Mouse (Mus musculus): ENCODE data around the gene Hk1. TPM values are rescaled to one million over a fixed set of nuclear protein-coding genes. Genes with fewer than 3 reads are reported as not detected.

Hk1 gene
- 100 to 1,000 TPM in 1 of 3 experiments, 10 to 100 TPM in 2; 64.3 to 101 (median 74.8) TPM for polyA plus RNA-seq (2017; shearing (Covaris generic))

DNA sequence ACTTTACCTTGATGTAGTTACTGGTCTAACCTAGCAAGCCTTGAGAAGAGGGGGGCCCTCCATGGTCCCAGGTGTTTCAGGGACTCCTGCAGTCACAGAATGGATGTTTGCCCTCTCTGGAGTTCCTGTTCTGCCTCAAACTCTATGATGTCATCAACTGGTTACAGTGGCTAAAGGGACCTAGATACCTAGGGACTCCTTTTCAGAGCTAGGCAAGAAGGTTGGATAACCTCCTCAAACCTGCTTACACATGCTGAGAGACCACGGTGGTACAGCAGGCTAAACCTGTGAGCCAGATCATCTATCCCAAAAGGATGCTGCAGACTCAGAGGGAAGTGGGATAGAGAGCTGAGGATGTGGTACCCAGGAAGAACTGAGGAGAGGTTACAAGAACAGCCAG, at the start of gene Hk1:
Gene Hk1, minus strand, starts transcription at position 101 of the 400 bp plus-strand sequence.
- no peak for ATAC-seq

DNA sequence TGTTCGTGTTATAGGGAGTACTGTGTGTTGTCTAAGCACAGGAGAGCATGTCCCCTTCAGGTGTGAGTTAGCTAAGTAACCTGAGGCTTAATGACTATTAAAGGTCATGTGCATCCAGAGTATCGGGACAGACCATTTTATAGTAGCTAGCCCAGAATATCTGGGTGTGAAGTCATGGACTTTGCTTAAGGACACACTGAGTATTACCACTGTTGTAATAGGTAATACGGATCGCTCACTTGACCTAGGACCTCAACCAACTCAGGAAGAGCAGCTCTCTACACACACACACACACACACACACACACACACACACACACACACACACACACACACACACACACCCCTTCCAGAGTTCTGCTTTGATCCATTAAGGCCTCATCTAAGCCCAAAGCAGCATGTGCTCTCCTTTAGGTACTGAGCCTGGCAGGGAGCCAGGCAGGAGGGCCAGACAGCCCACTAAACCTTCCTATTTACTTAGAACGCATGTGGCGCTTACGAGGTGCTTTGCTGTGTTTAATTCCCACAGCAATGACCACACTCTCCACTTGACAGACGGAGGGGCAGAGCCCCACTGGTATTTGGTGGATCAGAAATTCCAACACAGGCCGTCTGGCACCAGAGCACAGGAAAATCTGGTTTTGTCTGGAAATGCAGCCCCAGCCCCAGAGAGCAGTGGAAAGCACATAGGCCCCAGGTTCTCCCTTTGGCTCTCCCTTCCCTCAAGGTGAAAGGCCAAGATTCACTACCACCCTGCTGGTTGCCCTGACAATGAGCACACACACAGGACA, 45.6 kb upstream of the Hk1 start:
- no peak for ATAC-seq

DNA sequence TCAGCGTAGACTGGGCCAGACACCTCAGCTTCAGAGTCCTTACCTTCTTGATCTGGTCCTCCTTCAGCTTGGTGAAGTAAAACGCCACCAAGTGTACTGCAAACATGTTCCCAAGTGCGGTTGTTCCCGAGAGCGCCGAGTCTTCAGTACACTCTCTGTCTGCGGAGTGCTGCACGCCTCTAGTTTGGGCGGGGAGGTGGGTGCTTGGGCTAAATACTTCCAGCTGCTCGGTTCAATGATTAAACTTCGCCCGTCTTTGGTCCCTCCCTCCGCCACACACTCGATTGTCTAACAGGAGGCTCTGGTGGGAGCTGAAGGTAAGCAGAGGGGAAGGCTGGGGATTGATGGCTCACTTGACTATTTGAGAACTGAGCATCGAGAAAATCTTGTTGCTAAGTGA, 42.5 kb upstream of the Hk1 start, which contains the start of gene Hkdc1:
Gene Hkdc1, minus strand, starts transcription at position 237 of the 400 bp plus-strand sequence.
- no peak for ATAC-seq

DNA sequence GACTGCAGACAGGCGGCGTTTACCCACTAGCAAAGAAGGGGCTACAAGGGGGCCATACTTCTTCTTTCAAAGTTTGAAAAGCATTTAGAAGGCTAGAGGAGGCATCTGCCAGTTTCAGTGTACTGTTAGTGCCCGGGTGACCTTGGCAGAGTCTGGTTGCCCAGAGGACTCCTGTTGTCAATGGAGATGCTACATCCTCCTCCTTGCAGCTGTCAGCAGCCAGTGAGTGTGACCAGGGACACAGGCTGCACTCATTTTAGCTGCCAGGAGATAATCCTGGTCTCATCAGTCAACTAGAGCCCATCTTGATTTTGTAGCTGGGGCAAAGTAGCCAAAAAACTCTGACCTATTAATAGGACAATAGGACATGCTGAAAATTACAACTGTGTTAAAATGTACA, 41.4 kb upstream of the Hk1 start:
- no peak for ATAC-seq

DNA sequence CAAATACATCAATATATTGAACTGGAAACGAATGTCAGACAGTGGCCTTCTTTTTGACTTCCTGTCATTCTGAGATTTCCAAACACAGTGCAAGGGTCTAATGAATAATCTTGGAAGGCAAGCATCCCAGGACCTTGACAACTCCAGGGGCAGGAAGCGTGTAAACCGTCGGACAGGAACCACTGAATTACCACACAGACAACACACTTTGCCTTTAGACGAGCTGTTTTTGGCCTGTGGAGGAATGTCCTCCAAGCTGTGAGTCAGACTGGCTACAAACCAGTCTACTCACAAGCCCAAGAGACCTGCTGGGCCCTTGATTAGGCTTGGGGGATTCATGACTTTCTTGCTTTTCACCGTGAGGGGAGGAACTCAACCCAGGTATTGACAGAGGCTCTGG, 40.7 kb upstream of the Hk1 start:
- ATAC-seq: no peak

DNA sequence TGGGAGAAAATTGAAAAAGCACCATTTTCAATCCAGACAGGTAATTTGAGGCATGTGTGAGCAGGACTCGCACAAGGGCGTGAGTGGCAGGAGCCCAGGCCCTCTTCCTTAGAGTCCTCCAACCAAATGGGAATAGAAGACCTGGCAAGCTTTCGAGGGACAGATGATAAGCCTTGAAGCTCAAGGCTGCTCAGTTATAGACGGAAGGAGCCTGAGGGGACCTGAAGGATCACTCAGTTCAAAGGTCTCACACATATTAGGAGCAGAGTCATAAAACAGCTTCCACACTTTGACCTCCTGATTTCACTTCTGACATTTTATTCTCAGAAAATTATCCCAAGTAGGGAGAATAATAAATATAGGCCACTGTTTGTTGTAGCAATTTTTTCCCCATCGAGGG, 39.7 kb upstream of the Hk1 start:
- ATAC-seq: no peak

DNA sequence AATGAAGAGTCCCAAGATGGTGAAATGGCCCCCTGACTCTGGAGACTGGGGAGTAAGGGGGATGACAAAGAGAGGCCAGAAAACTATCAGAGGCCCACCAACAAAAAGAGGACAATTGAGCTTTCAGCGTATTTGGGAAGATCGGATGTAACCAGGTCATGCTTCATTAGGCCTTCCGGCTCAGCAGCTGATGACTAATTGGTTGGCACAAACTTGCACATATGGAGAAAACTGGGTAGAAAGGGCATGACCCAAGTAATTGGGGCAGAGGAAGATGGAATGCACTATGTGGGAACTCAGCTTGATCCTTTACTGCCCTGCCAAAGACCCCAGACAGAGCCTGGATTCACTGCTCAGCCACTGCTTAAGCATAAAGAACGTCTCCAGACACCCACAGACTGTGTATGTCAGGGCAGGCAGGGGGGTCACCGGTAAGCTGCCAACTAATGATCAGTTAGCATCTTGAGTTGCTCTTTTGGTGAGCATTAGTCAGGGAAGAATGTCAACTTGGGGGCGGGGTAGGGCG, 39.2 kb upstream of the Hk1 start:
- no peak for ATAC-seq

DNA sequence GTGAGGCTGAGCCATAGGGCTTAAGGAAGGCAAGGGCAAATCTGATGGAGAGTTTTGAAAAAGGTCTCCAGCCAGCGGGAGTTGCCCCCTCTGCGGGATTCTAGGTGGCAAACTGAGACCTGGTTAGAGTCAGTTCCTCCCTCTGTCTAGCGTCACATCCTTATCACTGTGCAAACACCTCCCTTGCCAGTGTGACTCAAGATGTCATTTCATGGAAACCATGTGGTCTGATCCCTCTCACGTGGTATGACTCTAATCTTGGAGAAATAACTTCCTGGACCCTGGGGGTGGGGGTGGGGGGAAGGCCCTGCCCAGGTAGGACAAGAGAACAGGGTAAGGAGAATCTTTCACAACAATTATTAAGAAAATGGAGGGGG, 33.9 kb upstream of the Hk1 start:
- no peak for ATAC-seq

DNA sequence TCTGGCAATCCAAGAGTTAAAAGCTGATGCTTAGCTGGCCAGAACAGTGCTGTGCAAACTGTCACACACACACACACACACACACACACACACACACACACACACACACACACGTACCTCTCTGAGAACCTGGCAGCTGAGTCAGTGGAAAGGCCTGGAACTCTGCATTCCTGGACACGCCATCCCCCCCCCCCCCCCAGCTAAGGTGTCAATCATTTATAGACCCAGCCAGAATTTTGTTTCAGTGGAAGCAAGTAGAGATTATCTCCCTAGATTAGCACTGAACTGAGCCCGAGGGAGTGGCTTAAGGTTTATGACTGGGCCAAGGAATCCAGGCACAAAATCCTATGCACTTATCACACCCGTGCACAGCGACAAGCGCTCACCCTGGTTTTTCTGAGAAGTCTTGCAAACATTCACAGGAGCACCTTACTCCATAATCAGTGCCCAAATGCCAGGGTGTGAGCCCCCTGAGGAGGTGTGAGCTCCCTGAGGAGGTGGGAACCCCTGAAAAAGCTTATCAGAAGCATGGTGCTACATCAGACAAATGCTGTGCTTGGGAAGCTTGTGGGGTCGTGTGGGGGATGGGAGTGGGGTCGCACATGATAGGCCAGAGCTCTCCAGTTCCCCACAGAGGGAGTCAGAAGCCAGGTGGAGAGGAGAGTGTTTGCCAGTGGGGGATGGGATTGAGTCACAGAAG, 33.3 kb upstream of the Hk1 start:
- no peak for ATAC-seq

DNA sequence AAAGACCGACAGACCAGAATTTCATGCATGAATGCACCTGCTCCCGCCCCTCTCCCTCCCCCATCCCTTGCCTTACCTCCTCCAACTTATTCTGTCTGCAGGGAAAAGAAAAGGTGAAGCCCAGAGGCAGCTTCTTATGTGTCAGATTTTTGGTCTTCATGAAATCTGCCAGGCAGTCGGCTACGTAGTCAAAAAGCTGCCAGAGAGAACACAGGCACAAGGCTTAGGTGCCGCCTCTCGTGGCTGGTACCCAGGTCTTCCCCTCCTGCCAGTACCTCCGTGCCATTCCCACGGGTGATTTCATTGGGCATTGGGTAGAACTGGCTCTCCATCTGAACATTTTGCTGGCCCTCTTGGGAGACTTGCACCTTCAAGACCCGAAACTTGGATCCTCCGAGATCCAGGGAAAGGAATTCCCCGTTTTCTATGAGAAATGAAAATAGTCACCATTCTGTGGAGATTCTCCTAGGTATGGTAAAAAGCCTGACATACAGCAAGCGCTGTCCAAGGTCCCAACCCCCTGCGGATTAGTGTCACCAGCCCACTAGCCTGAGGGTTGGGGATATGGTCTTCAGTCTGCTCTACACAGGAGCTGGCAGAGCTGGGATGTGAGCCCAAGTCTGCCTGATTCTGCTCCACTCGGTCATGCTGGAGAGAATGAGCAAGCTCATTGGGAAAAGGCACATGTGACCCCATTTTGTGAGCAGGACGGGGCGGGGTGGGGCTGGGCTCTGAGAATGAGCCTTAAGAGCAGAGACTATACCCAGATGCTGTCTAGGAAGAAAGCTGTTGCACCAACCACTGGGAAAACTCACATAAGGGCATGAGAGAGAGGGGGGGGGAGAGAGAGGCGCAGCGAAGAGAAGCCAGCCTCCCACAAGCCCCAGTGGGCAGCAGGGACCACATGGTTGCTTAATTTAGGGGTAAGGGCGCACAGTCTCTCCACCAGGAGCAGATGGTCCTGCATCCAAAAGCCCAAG, 32.0 kb upstream of the Hk1 start:
- no peak for ATAC-seq

DNA sequence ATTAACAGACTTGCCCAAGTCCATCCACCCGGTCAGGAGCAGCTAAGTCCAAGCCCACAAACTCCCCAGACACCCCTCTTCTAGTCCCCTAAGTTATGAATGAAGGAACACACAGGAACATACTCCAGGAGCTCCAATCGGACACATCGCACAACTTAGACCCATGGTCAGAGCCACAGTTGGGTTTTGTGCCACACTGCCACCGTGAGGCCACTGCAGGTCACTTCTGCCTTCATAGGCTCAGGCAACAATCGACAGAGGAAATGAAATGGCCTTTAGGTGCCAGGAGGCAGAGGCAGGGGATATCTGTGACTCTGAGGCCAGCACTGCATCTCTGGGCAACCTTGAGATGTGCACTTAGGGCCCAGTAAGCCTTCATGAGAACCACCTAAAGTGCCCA, 31.2 kb upstream of the Hk1 start:
- peak; percentile 79 for ATAC-seq

DNA sequence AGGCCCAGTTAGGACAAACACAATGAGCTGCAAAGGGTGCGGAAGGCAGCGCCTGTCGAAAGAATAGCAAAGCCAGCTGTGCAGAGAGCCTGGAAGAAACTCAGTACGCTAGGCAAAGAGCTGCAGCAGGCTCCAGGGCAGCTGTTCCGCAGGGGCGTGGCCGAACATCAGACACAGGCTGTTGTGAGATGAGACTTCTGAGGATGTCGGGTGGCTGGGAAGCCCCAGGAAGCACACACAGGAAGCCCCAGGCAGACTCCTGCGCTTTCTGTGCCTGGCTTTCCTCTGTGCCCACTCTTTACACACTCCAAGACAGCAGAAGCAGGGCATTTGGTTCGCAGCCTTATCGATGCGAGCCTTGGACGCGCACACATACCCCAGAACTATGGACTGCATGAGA, 25.2 kb upstream of the Hk1 start:
- no peak for ATAC-seq

DNA sequence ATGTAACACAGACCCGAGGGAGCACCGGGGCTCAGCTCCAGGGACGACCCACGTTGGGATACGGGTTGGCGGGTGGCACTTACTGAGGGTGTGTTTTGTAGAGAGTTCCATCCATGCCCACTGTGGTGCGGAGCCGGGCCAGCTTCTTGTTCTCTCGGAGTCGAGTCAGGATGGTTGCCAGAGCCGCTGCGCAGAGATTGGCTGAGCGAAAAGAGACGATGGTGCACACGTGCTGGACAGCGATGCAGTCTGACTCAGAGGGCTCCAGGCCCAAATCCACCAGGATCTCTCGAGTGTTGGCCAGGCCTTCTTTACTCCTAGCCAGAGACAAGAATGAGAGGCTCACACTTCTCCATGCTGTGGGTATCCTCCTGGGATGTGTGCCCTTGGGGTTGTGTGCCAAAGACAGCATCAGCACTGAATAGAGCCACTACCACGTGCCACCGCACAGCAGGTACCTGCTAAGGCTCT, 22.0 kb upstream of the Hk1 start:
- ATAC-seq: no peak

DNA sequence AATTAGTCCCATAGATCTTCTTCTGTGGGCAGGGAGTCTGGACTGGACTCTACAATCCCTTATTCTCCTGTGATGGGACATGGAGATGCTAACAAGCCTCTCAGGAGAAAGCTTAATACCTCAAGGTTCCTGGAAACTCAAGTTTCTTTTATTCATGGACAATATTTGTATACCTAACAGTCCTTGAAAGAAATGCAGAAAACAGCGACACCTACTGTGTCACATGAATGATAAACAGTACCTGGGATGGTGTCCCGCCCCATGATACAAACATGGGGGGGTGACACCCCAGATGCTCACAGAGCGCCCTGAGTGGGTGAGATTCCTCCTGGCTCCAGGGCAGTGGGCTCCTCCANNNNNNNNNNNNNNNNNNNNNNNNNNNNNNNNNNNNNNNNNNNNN, 3.3 kb upstream of the Hk1 start:
- ATAC-seq: no peak

DNA sequence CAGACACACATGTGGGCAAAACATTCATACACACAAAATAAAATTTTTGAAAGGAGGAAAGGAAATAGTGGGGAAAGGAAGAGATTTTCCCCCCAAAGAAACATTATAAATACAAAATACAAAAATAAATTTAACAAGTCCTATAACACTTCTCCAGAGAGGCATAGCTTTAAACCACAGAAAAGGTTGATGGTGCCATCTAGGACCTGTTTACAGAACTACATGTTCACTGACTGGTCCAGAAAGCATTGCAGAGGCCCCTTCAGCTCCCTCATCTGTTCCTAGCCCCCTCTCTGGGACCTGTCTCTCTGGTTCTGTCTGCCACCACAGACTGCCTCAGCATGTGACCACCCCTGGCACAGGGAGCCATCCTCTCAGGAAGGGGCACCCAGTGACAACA, 1.2 kb upstream of the Hk1 start:
- ATAC-seq: no peak

DNA sequence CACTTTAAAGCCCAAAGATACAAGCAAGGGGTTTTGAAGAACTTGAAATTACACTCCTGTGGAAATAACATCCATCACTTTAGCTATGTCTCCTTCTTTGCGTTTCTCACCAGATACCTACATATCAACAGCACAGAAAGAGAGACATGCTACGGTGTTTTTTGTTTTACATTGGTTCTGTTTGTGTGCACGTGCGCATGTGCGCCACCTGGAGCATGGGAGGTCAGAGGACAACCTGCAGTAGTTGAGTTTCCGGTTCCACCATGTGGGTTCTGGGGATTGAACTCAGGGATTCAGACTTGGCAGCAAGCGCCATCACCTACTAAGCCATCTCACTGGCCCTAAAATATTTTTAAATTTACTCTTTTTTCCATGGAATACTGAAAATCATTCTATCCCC, 20.9 kb downstream of the Hk1 start:
- ATAC-seq: no peak

DNA sequence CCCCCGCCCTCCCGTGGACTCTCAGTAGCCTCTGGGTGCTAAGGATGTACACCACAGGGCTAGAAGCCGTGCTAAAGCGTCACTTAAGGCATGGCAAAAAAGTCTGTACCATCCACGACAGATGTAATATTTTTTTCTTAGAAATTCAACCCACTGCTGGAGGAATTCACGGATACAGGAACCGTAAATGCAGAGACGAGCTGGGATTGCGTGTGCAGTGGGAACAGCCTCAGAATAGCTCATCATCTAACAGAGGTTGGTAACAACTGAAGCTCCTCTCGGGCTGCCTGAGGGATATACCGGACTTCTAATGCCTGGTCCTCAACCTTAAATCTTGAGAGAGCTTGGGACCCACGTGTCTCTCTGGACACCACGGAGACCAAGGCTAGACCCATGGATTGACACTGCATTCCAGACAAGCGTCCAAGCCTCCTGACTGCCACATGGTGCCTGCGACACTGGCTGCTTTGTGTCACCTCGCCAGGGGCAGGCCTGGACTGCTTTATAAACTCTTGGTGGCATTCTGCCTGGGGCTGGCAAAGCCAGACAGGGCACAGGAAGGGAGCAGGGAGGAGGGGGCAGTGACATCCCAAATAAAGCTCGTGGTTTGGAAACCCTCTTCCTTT, 23.5 kb downstream of the Hk1 start:
- ATAC-seq: no peak

DNA sequence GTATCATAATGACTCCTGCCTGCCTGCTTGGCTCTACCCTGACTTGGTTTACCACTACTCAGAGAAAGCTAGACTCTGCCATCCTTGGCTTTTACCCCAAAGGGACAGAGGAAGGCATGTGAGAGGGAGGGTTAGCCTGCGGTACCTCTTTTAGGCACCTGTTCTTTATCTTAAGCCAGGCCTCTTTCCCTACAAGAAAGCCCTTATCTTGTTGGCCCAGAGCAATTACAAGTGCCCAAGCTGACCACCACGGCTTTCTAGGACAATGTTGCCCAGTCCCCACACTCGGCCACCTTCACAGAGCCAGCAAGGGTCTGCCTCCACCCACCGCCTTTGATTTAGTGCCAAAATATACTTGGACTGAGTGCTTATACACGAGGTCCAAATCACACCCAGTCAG, 34.6 kb downstream of the Hk1 start:
- no peak for ATAC-seq

DNA sequence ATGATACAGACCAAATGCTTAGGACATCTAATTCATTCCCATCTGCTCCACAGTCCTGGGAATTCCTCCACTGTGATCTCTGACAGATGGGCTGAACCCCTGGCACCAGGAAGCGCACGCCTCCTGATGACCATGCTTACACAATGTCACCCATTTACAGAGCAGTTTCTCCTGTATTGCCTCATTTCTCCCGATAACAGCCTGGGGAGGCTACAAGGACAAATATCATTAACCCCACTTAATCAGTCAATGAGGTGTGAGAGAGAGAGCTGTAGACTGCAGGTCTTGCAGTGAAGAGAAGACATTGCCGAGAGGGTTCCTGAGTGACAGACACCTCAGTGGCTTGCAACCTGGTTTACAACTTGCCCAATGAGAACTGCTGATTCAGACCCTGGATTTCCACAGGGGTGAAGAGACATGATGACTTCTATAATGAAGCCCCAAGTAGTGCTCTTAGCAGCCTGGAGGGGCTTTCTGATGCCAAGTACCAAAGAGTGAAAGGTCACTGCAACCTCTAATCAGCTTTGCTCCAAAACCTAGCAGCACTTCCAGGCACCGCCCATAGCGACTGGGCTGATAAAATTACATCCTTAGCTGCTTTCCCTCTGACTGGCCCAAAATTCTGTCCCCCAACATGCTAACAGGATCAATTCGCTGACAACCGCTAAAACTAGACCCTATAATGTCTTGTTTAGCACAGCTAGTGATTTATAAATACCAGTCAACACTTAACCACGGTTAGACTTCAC, 35.5 kb downstream of the Hk1 start:
- no peak for ATAC-seq

DNA sequence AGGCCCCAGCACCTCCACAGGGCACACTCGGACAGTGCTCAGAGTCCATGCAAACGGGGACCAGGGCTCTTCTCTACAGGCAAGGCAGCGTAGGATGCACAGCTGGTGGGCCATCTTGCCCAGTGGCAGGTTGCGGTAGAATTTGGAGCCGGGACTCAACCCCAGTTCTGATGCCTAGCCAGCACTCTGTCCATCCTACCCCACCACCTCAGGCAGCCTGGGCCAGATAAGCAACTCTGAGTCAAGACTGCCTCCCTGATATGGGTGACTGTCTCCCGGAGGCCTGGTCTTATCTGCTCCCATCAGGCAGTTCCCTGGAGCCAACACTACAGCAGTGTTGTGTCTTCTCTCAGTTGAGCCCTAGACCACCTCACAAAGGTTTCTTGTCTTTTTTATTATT, 37.2 kb downstream of the Hk1 start:
- no peak for ATAC-seq

DNA sequence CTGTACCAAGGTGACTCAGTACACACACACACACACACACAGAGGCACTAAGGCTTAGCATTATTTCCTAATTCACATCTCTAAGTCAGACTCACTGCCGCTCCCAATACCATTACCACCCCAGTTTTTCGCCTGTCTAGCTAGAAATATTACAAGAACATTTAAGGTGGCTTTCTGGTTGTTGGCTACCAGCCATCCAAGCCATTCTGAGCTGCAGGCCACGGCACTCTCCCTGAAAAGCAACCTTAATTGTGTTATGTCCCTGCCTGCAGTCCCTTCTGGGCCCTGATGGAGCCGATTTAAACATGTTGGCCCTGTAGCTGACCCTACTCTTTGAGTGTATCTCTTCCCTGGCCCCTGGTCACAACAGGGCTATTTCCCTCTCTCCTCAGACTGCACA, 37.8 kb downstream of the Hk1 start:
- ATAC-seq: no peak

Measured in inflammation-experienced regulatory T-cells, adult 6 months (primary cell).